Mouse (Mus musculus): ENCODE data around the gene Syp. TPM values are rescaled to one million over a fixed set of nuclear protein-coding genes. Genes with fewer than 3 reads are reported as not detected.
A peak's percentile ranks its signal among the peaks of the same experiment; 100 is the strongest.

The Syp gene
- 0.95 and 1.4 TPM in 2 replicates for polyA plus RNA-seq (2015; fragmentation: Nextera tagmentation; extraction: Ambion mirVana)

DNA sequence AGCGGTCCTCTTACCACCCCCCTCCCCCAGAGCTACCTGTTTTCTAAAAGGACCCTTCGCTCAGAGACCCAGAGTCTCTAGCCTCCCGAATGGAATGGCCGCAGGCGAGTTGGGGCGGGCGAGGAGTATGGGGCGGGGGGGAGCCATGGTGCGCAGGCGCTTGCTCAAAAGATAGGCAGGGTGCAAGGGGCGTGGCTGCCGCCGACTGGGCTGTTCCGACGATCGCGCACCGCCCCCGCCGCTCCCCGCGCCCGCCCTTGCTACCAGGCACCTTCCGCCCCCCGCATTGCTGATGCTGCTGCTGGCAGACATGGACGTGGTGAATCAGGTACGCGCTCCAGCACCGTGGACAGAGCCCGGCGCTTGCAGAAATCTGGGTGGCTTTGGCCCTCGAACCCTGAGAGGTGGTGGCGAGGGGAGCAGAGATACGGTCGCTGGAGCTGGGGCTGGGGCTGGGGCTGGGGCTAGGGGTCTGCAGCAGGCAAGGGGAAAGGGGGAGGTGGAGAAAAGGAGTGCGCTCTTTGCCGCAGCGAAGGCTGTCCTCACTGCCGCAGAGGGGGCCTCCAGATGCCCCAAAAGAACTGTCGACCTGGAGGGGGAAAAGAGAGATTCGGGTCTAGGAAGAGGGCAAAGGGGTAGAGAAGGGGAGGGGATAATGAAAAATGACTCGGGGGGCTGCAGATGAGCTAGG lies at the start of gene Syp:
Syp (plus strand) TSS at position 71 of the 691 bp plus-strand sequence.
- 10% methylated on average over 41 of the region's 42 CpGs for WGBS
- H3K27ac ChIP-seq (ENCODE audit: low read length): no peak within 1 kb of the TSS
- peak within 1 kb of the TSS; percentile 55 for H3K4me2 ChIP-seq (ENCODE audit: low read depth, low read length)
- peak within 1 kb of the TSS; percentile 38 for H3K4me3 ChIP-seq (ENCODE audit: low read length)
- no peaks in the 10 kb centered on the region for H3K9me3 ChIP-seq (replicated peaks; ENCODE audit: control insufficient read depth, low read length)
- peaks cover 4% of the 10 kb centered on the region for H3K27me3 ChIP-seq (ENCODE audit: control insufficient read depth, insufficient read depth, low read length)
- H3K9ac ChIP-seq (ENCODE audit: low read length): peak within 1 kb of the TSS; percentile 15; the same call in 1 of the 2 replicates
- 0 out of 2 replicates have a peak, but pooled peaks cover 2% of the 10 kb centered on the region for H3K4me1 ChIP-seq (ENCODE audit: control insufficient read depth, insufficient read depth, low read length)
- peak; percentile 72; the same call in 1 of the 2 replicates for ATAC-seq (replicated peaks; ENCODE audit: extremely low read depth, insufficient read depth, low FRiP score)
- no peaks in the 10 kb centered on the region for H3K36me3 ChIP-seq (ENCODE audit: control insufficient read depth, insufficient read depth)

GRCm38 (mm10) chrX:7595371-7595770 lies 42.9 kb upstream of the Syp start:
- WGBS: 81% methylated on average over 9 of the region's 9 CpGs
- peaks cover 5% of the 10 kb centered on the region; the same call in 1 of the 2 replicates for H3K36me3 ChIP-seq (ENCODE audit: control insufficient read depth, insufficient read depth)

DNA sequence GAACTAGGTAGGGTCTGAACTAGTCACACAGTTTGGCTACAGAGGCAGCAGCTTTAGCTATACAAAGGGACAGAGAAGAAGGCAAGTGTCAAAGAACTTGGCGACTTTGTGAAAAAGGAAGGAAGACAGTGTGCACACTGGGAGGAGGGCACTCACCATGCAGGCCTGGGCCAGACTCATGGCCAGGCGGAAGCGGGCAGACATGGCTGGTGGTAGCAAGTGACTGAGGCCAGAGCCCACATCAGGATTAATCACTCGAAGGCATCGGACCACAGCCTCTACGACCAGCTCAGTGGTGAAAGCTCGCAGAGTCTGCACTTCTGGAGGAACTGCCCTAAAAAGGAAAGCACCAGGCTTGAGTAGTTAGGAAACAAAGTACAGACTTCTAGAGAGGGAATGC lies 34.3 kb upstream of the Syp start:
- 80% methylated on average over 7 of the region's 7 CpGs for WGBS
- Histone ChIP-seq H3K27ac (ENCODE audit: low read length) (no peak overlapping the region), H3K9ac (ENCODE audit: low read length) (no peak overlapping the region), H3K36me3 (ENCODE audit: control insufficient read depth, insufficient read depth) (no peaks in the 10 kb centered on the region; the same call in 1 of the 2 replicates), H3K27me3 (ENCODE audit: control insufficient read depth, insufficient read depth, low read length) (no peaks in the 10 kb centered on the region; the same call in 1 of the 2 replicates), H3K4me3 (ENCODE audit: low read length) (no peak overlapping the region; the same call in 1 of the 2 replicates), H3K4me1 (ENCODE audit: control insufficient read depth, insufficient read depth, low read length) (peaks cover 4% of the 10 kb centered on the region), H3K4me2 (ENCODE audit: low read depth, low read length) (no peak overlapping the region), H3K9me3 (replicated peaks; ENCODE audit: control insufficient read depth, low read length) (no peaks in the 10 kb centered on the region)
- no peak for ATAC-seq (replicated peaks; ENCODE audit: extremely low read depth, insufficient read depth, low FRiP score)

More at GRCm38 (mm10) chrX:7595371-7595770, 42.9 kb upstream of the Syp start:
- Histone ChIP-seq H3K4me3 (ENCODE audit: low read length) (no peak overlapping the region), H3K27me3 (ENCODE audit: control insufficient read depth, insufficient read depth, low read length) (no peaks in the 10 kb centered on the region), H3K9ac (ENCODE audit: low read length) (no peak overlapping the region), H3K4me2 (ENCODE audit: low read depth, low read length) (no peak overlapping the region), H3K9me3 (replicated peaks; ENCODE audit: control insufficient read depth, low read length) (no peaks in the 10 kb centered on the region), H3K4me1 (ENCODE audit: control insufficient read depth, insufficient read depth, low read length) (no peaks in the 10 kb centered on the region), H3K27ac (ENCODE audit: low read length) (no peak overlapping the region)
- no peak for ATAC-seq (replicated peaks; ENCODE audit: extremely low read depth, insufficient read depth, low FRiP score)

GRCm38 (mm10) chrX:7604879-7605574 lies 33.2 kb upstream of the Syp start, which contains the start of gene Ccdc22:
Ccdc22 (minus strand) TSS chrX:7605517.
- Histone ChIP-seq H3K4me2 (ENCODE audit: low read depth, low read length) (peak within 1 kb of the TSS; percentile 71), H3K36me3 (ENCODE audit: control insufficient read depth, insufficient read depth) (no peaks in the 10 kb centered on the region; the same call in 1 of the 2 replicates), H3K9ac (ENCODE audit: low read length) (peak within 1 kb of the TSS; percentile 72), H3K9me3 (replicated peaks; ENCODE audit: control insufficient read depth, low read length) (no peaks in the 10 kb centered on the region; the same call in 1 of the 2 replicates), H3K27ac (ENCODE audit: low read length) (0 out of 2 replicates have a peak within 1 kb of the TSS, but pooled peaks have one; percentile 54), H3K27me3 (ENCODE audit: control insufficient read depth, insufficient read depth, low read length) (no peaks in the 10 kb centered on the region; the same call in 1 of the 2 replicates), H3K4me3 (ENCODE audit: low read length) (peak within 1 kb of the TSS; percentile 62), H3K4me1 (ENCODE audit: control insufficient read depth, insufficient read depth, low read length) (peaks cover 4% of the 10 kb centered on the region)
- ATAC-seq (replicated peaks; ENCODE audit: extremely low read depth, insufficient read depth, low FRiP score): peak; percentile 89
- 16% methylated on average over 28 of the region's 28 CpGs for WGBS

GRCm38 (mm10) chrX:7605575-7605941 lies 32.7 kb upstream of the Syp start:
- 28% methylated on average over 8 of the region's 8 CpGs for WGBS
- peak overlapping the region; percentile 62; the same call in 1 of the 2 replicates for H3K4me3 ChIP-seq (ENCODE audit: low read length)
- H3K27me3 ChIP-seq (ENCODE audit: control insufficient read depth, insufficient read depth, low read length): no peaks in the 10 kb centered on the region; the same call in 1 of the 2 replicates
- H3K4me1 ChIP-seq (ENCODE audit: control insufficient read depth, insufficient read depth, low read length): peaks cover 4% of the 10 kb centered on the region
- no peak for ATAC-seq (replicated peaks; ENCODE audit: extremely low read depth, insufficient read depth, low FRiP score)
- H3K36me3 ChIP-seq (ENCODE audit: control insufficient read depth, insufficient read depth): no peaks in the 10 kb centered on the region; the same call in 1 of the 2 replicates
- no peak overlapping the region for H3K9ac ChIP-seq (ENCODE audit: low read length)
- no peaks in the 10 kb centered on the region; the same call in 1 of the 2 replicates for H3K9me3 ChIP-seq (replicated peaks; ENCODE audit: control insufficient read depth, low read length)
- H3K4me2 ChIP-seq (ENCODE audit: low read depth, low read length): peak overlapping the region; percentile 18; the same call in 1 of the 2 replicates
- no peak overlapping the region for H3K27ac ChIP-seq (ENCODE audit: low read length)

DNA sequence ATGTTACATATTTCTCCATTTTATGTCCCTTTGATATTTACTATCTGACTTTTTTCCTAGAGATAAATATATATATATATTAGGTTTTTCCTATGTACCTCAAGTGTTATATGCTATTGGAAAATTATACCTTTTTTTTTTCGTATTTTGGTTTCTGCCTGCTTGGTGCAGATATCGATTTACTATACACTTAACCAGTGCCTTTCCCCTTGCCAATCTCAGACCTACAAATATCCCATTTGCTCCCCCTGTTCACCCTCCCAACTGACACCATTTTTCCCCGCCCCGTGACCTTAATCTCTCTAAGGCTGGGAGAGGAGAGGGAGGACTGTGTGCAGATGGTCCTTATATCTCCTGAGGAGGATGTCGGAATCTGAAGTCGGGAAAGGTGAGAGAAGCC lies 31.5 kb upstream of the Syp start, which contains the start of gene Cacna1f:
Cacna1f (plus strand) TSS at position 301 of the 400 bp plus-strand sequence.
- Histone ChIP-seq H3K36me3 (ENCODE audit: control insufficient read depth, insufficient read depth) (no peaks in the 10 kb centered on the region; the same call in 1 of the 2 replicates), H3K4me3 (ENCODE audit: low read length) (no peak within 1 kb of the TSS), H3K27ac (ENCODE audit: low read length) (no peak within 1 kb of the TSS), H3K4me2 (ENCODE audit: low read depth, low read length) (no peak within 1 kb of the TSS), H3K27me3 (ENCODE audit: control insufficient read depth, insufficient read depth, low read length) (no peaks in the 10 kb centered on the region; the same call in 1 of the 2 replicates), H3K9me3 (replicated peaks; ENCODE audit: control insufficient read depth, low read length) (no peaks in the 10 kb centered on the region; the same call in 1 of the 2 replicates), H3K4me1 (ENCODE audit: control insufficient read depth, insufficient read depth, low read length) (peaks cover 4% of the 10 kb centered on the region), H3K9ac (ENCODE audit: low read length) (no peak within 1 kb of the TSS)
- no peak for ATAC-seq (replicated peaks; ENCODE audit: extremely low read depth, insufficient read depth, low FRiP score)
- 63% methylated on average over 6 of the region's 6 CpGs for WGBS

- ATAC-seq (replicated peaks; ENCODE audit: extremely low read depth, insufficient read depth, low FRiP score): no peak
- no peaks in the 10 kb centered on the region; the same call in 1 of the 2 replicates for H3K27me3 ChIP-seq (ENCODE audit: control insufficient read depth, insufficient read depth, low read length)
- H3K4me1 ChIP-seq (ENCODE audit: control insufficient read depth, insufficient read depth, low read length): no peaks in the 10 kb centered on the region
- H3K9me3 ChIP-seq (replicated peaks; ENCODE audit: control insufficient read depth, low read length): no peaks in the 10 kb centered on the region; the same call in 1 of the 2 replicates
- H3K9ac ChIP-seq (ENCODE audit: low read length): no peak overlapping the region
- H3K27ac ChIP-seq (ENCODE audit: low read length): no peak overlapping the region
- H3K36me3 ChIP-seq (ENCODE audit: control insufficient read depth, insufficient read depth): no peaks in the 10 kb centered on the region
- peak overlapping the region; percentile 67 for H3K4me2 ChIP-seq (ENCODE audit: low read depth, low read length)
- WGBS: 14% methylated on average over 21 of the region's 21 CpGs
- H3K4me3 ChIP-seq (ENCODE audit: low read length): peak overlapping the region; percentile 38
Observed at GRCm38 (mm10) chrX:7610035-7610434, 28.2 kb upstream of the Syp start.

GRCm38 (mm10) chrX:7610536-7611258 lies 27.6 kb upstream of the Syp start:
- peak overlapping the region; percentile 38 for H3K4me3 ChIP-seq (ENCODE audit: low read length)
- no peaks in the 10 kb centered on the region for H3K4me1 ChIP-seq (ENCODE audit: control insufficient read depth, insufficient read depth, low read length)
- WGBS: 24% methylated on average over 25 of the region's 26 CpGs
- ATAC-seq (replicated peaks; ENCODE audit: extremely low read depth, insufficient read depth, low FRiP score): no peak
- no peak overlapping the region for H3K9ac ChIP-seq (ENCODE audit: low read length)
- no peaks in the 10 kb centered on the region; the same call in 1 of the 2 replicates for H3K27me3 ChIP-seq (ENCODE audit: control insufficient read depth, insufficient read depth, low read length)
- peak overlapping the region; percentile 67 for H3K4me2 ChIP-seq (ENCODE audit: low read depth, low read length)
- H3K9me3 ChIP-seq (replicated peaks; ENCODE audit: control insufficient read depth, low read length): no peaks in the 10 kb centered on the region; the same call in 1 of the 2 replicates
- no peak overlapping the region for H3K27ac ChIP-seq (ENCODE audit: low read length)
- no peaks in the 10 kb centered on the region for H3K36me3 ChIP-seq (ENCODE audit: control insufficient read depth, insufficient read depth)

All from heart, embryonic 16.5 days (tissue).